Mouse (Mus musculus) bone marrow macrophage, adult 2 months (primary cell): ENCODE results near the gene Lrrc40. TPM values are rescaled to one million over a fixed set of nuclear protein-coding genes. Genes with fewer than 3 reads are reported as not detected.

ENCODE experiments used
- H3K27ac ChIP-seq: 2 replicates; pipeline ENCODE4 v1.5.1; 2012; ENCODE audit warnings: low read depth, low read length; ENCODE audit not compliant: insufficient read depth
- H3K4me1 ChIP-seq: 2 replicates; pipeline ENCODE4 v1.6.1; 2012; ENCODE audit warnings: low read length; ENCODE audit not compliant: control insufficient read depth, insufficient read depth
- H3K4me3 ChIP-seq: 2 replicates; pipeline ENCODE4 v1.5.1; 2012; ENCODE audit warnings: mild to moderate bottlenecking, low read length, moderate library complexity; ENCODE audit not compliant: insufficient read depth
- CTCF ChIP-seq: IDR thresholded peaks from 2 replicates; pipeline ENCODE4 v1.5.1; 2012; ENCODE audit warnings: low read depth, mild to moderate bottlenecking, low read length, moderate library complexity
- POLR2A ChIP-seq: IDR thresholded peaks from 2 replicates; pipeline ENCODE4 v1.6.1; 2012; ENCODE audit warnings: mild to moderate bottlenecking, low read depth, low read length, borderline replicate concordance
- polyA plus RNA-seq: library from polyadenylated mRNA; stranded (reverse); fragments of >200 nt; gene quantifications from 2 replicates; pipeline ENCODE4 v1.2.4, GENCODE M21; 2012; ENCODE audit not compliant: missing spikeins, insufficient read depth, insufficient read length

Gene Lrrc40
- polyA plus RNA-seq = 22.0 and 27.3 TPM in 2 replicates

DNA sequence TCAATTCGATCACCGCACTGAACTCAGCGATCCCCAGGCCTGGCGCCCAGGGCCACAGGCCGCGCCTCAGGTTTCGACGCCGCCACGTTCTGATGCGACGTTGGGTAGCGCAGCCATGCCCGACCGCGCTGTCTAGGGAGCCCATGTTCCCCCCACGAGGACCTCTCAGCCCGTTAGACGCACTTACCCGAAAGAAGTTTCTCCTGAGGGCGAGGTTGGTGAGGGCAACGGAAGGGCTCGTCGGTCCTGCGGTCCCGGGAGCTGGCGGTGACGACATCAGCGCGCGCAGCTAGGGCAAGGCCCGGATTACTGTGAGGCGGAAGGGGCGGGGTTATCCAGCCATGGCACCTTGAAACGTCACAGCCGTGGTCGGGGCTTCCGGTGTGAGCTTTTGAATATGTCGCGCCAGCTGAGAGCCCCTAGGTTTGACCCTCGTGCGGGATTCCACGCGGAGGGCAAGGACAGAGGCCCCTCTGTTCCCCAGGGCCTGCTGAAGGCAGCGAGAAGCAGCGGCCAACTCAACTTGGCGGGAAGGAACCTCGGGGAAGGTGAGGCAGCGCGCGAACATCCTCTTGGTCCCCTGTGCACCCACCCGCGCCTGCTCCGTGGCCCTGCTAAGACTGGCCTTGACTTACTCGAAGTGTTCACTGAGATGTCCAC is at the start of gene Lrrc40, which contains the start of gene Srsf11:
Lrrc40 (plus strand) TSS at position 334 of the 660 bp plus-strand sequence.
Srsf11 (minus strand) TSS at position 311 of the 660 bp plus-strand sequence.
- TF ChIP-seq CTCF = no peak
- peak; percentile 68; the same call in 1 of the 2 replicates for TF ChIP-seq POLR2A
- H3K27ac ChIP-seq = peak within 1 kb of the TSS; percentile 81
- peak within 1 kb of the TSS; percentile 89 for H3K4me3 ChIP-seq
- peaks cover 13% of the 10 kb centered on the region for H3K4me1 ChIP-seq

DNA sequence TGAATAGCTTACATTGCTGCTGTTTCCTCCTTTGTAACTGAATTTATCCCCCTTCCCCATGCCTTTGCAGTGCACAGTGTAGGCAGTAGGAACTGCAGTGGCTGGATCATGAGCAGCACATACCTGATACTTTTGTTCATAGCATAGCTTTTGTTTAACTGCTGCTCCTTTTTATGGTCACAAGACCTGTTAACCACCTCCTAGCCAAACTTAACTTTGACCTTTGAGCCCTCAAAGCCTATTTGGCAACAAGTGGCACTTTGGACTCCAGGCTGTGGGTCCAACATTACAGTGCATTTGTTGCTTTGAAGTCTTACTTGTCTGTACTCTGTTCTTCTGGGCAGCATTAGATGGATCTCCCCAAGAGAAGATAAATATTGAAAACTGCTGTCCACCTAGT is 43.1 kb upstream of the Lrrc40 start:
- Histone ChIP-seq H3K4me1 (peaks cover 3% of the 10 kb centered on the region), H3K4me3 (no peak overlapping the region), H3K27ac (no peak overlapping the region)
- no peak for TF ChIP-seq CTCF
- no peak for TF ChIP-seq POLR2A

- Histone ChIP-seq H3K27ac (no peak overlapping the region), H3K4me3 (no peak overlapping the region), H3K4me1 (peaks cover 12% of the 10 kb centered on the region)
- TF ChIP-seq CTCF (no peak), POLR2A (no peak)
Observed at GRCm38 (mm10) chr3:157995726-157996125, 40.7 kb upstream of the Lrrc40 start.

GRCm38 (mm10) chr3:157998742-157999369 is 37.6 kb upstream of the Lrrc40 start:
- no peak for TF ChIP-seq CTCF
- no peak for TF ChIP-seq POLR2A
- Histone ChIP-seq H3K27ac (peak overlapping the region; percentile 45), H3K4me1 (peaks cover 12% of the 10 kb centered on the region), H3K4me3 (no peak overlapping the region)

GRCm38 (mm10) chr3:158008647-158009046 is 27.8 kb upstream of the Lrrc40 start:
- no peaks in the 10 kb centered on the region for H3K4me1 ChIP-seq
- H3K4me3 ChIP-seq = no peak overlapping the region
- H3K27ac ChIP-seq = no peak overlapping the region
- no peak for TF ChIP-seq CTCF
- no peak for TF ChIP-seq POLR2A

DNA sequence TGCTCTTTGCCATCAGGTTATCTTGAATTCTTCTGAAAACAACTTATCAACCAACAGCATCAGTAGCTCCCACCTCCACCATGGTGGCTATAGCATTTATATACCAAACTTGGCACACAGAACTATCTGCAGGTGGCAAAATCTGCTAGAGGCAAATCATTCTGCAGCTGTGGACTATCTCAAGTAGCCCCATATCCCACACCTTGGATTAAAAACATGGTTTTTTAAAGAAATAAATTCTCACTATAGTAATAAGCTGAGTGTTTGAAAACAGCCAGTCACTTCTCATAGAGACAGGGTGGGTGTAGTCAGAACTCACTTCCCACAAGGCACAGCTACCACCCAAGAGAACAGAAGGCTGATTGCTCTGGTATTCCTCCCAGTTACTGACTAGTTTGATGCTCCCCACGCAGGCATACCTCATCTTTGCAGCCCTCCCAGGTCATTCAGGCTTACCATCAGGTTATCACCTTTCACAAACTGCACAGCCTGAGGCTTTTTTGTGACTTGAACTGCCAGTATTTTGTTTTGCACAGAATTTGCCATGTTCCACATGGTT is 26.6 kb upstream of the Lrrc40 start:
- no peak for TF ChIP-seq CTCF
- no peak for TF ChIP-seq POLR2A
- H3K4me1 ChIP-seq = no peaks in the 10 kb centered on the region
- H3K4me3 ChIP-seq = no peak overlapping the region
- H3K27ac ChIP-seq = no peak overlapping the region

- Histone ChIP-seq H3K4me3 (peak overlapping the region; percentile 88), H3K27ac (peak overlapping the region; percentile 81), H3K4me1 (peaks cover 10% of the 10 kb centered on the region)
- TF ChIP-seq CTCF (no peak), POLR2A (no peak)
Observed at GRCm38 (mm10) chr3:158031371-158031925, 5.0 kb upstream of the Lrrc40 start.

- no peak for TF ChIP-seq POLR2A
- no peak for TF ChIP-seq CTCF
- Histone ChIP-seq H3K27ac (peak overlapping the region; percentile 57), H3K4me3 (peak overlapping the region; percentile 88), H3K4me1 (peaks cover 10% of the 10 kb centered on the region)
Observed at GRCm38 (mm10) chr3:158032106-158032505, 4.4 kb upstream of the Lrrc40 start.

DNA sequence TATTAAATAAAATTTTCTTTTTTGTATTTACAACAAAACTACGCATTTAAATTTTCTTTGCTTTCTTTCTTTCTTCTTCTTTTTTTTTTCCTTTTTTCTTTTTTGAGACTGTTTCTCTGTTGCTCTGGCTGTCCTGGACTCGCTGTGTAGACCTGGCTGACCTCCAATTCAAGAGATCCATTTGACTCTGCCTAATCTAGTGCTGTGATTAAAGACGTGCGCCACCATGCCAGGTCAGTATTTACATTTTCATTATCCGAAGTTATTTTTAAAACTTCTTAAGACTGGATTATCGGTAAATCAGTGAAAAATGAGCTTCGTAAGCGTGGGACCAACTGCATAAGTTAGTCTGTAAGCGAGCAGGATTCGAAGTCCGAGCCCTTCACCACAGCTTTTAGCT is 596 bp upstream of the Lrrc40 start:
- peaks cover 13% of the 10 kb centered on the region for H3K4me1 ChIP-seq
- TF ChIP-seq POLR2A (no peak), CTCF (no peak)
- H3K27ac ChIP-seq = peak overlapping the region; percentile 81
- peak overlapping the region; percentile 89 for H3K4me3 ChIP-seq
